Mouse (Mus musculus) embryo, embryonic 11 days (tissue): ENCODE measurements at regions not wholly inside any gene's neighbourhood (a gene's known extent, or its start where the extent isn't known, plus 50 kb on each side); places are given as distances from the start of the nearest gene placed in this dataset.

Experiments used
- DNase-seq: peaks from one replicate; pipeline ENCODE4 v3.0.0-alpha.2; 2015

- no peak for DNase-seq
Measured at GRCm38 (mm10) chr5:55885658-55886312, 1832.0 kb upstream of the Pcdh7 start.

- no peak for DNase-seq
Measured at GRCm38 (mm10) chr5:55891729-55892308, 1825.9 kb upstream of the Pcdh7 start.

GRCm38 (mm10) chr5:55941494-55941893 is 1776.3 kb upstream of the Pcdh7 start:
- no peak for DNase-seq

GRCm38 (mm10) chr5:55976505-55976904 is 1741.3 kb upstream of the Pcdh7 start:
- DNase-seq = no peak

GRCm38 (mm10) chr5:56007861-56008260 is 1709.9 kb upstream of the Pcdh7 start:
- peak; percentile 6 for DNase-seq

DNA sequence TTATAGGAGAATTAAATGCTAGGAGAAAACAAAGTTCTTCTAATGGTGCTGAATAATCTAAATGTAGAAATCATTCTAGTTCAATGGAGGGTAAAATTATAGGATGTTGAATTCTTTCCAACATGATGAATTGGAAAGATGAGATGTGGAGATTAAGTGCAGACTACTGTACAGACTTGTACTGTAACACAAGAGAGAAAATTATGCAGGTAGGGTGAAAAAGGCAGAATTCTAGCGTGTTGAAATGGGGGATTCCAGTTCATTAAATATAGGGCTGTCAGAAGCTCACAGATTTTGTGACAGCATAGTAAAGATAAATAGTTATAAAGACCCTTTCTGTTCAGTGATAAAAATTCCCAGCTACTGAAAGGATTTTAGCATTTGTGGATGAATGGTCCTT is 1697.3 kb upstream of the Pcdh7 start:
- DNase-seq = no peak
